24 mouse cellular contexts compared by ENCODE assay signal in the genomic region with DNA sequence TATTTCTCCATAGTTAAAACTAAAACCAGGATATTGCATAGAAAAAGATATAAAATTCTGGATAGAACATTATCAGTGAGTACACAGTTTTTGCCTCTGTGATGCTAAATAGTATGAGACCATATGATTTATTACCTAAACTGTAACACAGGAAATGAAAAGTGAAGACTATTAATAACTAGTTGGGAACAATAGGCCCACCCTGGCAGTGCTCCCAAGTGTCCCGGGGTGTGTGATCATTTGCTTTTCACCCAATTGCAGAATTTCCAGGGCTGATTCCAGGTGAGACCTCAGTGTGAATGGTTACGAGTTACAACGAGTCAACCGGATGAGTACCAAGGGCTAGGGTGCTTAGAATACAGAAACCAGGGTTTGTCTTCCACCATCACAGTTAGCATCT.
A peak's percentile ranks its signal among the peaks of the same experiment; 100 is the strongest.
DNase-seq lines count a peak whose midpoint lies in the region.
"Had no signal": no experiment of that assay in that cellular context is flagged by ENCODE, and none has a peak within 500 bp of the region (broad histone marks: within the 10 kb centered on the region; RNA-seq: fewer than 3 reads in every experiment).

No protein-coding gene starts in this region.

- intact Hi-C loops in heart, postnatal 10 days (cut with DNase I), result no loop called here

- peak; percentile 16 for DNase-seq in heart, postnatal 4 days
- no peak for DNase-seq in heart, postnatal 10 days
- DNase-seq in adrenal gland, postnatal 36 days, result peak; percentile 11 to 40
- peak; percentile 53 for DNase-seq in kidney, postnatal 10 days
- no peak for DNase-seq in cerebellum, adult 9-10 months
- DNase-seq in urinary bladder, adult 18-20 months (ENCODE audit: low spot score in 2 of 2), result no peak
- DNase-seq: cerebellum, postnatal 25 days; forebrain, postnatal 0 days; gastrocnemius, postnatal 14 days; heart, adult 11 months; heart, postnatal 36 days; left cerebral cortex, postnatal 4 days; right cerebral cortex, postnatal 14 days; thymus, adult 2 months; thymus, postnatal 4 days had no signal

- H3K27ac ChIP-seq in brown adipose tissue, adult 24 weeks (replicated peaks; ENCODE audit: low read depth, low read length), result peak overlapping the region; percentile 78
- H3K27ac ChIP-seq: embryonic facial prominence, embryonic 12.5 days; hindbrain, embryonic 15.5 days; limb, embryonic 15.5 days; liver, embryonic 14.5 days; lung, embryonic 15.5 days; midbrain, embryonic 13.5 days; stomach, postnatal 0 days had no signal

- H3K4me1 ChIP-seq in brown adipose tissue, adult 24 weeks (ENCODE audit: control insufficient read depth, insufficient read depth, insufficient read length, low read length), result peaks cover 5% of the 10 kb centered on the region; the same call in 1 of the 2 replicates
- H3K4me1 ChIP-seq: embryonic facial prominence, embryonic 12.5 days; hindbrain, embryonic 15.5 days; limb, embryonic 15.5 days; megakaryocyte, embryonic 14.5 days; midbrain, embryonic 13.5 days had no signal

- no peak overlapping the region for H3K4me3 ChIP-seq in brown adipose tissue, adult 24 weeks (ENCODE audit: insufficient read depth, low read depth, low read length)
- H3K4me3 ChIP-seq: embryonic facial prominence, embryonic 12.5 days; hindbrain, embryonic 15.5 days; limb, embryonic 15.5 days; lung, embryonic 15.5 days; megakaryocyte, embryonic 14.5 days; midbrain, embryonic 13.5 days had no signal

Comparison
In these comparisons a context has a peak if more than half of its experiments do, and no peak if none do; other contexts are left out.
1. DNase-seq: peak in heart, postnatal 4 days (single experiment), adrenal gland, postnatal 36 days (2 of 2) and kidney, postnatal 10 days (single experiment); none in heart, postnatal 10 days (0 of 2), cerebellum, adult 9-10 months (single experiment) and urinary bladder, adult 18-20 months (0 of 2).